Mouse (Mus musculus) leukemia stem cell, adult 10-12 weeks (primary cell): ENCODE measurements around the gene Dkc1. TPM values are rescaled to one million over a fixed set of nuclear protein-coding genes. Genes with fewer than 3 reads are reported as not detected.

Source experiments
- polyA plus RNA-seq: library from polyadenylated mRNA; stranded (reverse); fragments of >175 nt; gene quantifications from 2 replicates; pipeline ENCODE4 v1.2.3, GENCODE M21; 2012; ENCODE audit warnings: low replicate concordance

Gene Dkc1
- polyA plus RNA-seq, result 2.5 and 12.3 TPM in 2 replicates

GRCm38 (mm10) chrX:75095369-75096162, at the start of gene Dkc1:
Gene Dkc1 (plus strand): TSS chrX:75095854.

GRCm38 (mm10) chrX:75084774-75085508, 10.7 kb upstream of the Dkc1 start, which contains the start of gene Gab3:
Gene Gab3 (minus strand): TSS chrX:75085458.

GRCm38 (mm10) chrX:75130467-75131160, 35.0 kb downstream of the Dkc1 start, which contains the start of gene Mpp1:
Gene Mpp1 (minus strand): TSS chrX:75131016.

Other genes starting within 250 kb of the Dkc1 start
- 0.15 and 0.36 TPM in 2 replicates for gene Gab3, start 10.4 kb upstream of the Dkc1 start, polyA plus RNA-seq
- 10.8 and 35.5 TPM in 2 replicates for gene Mpp1, start 35.2 kb downstream of the Dkc1 start, polyA plus RNA-seq
- gene Smim9, start 67.9 kb downstream of the Dkc1 start, polyA plus RNA-seq, result not detected in 2 replicates